In the genomic region with DNA sequence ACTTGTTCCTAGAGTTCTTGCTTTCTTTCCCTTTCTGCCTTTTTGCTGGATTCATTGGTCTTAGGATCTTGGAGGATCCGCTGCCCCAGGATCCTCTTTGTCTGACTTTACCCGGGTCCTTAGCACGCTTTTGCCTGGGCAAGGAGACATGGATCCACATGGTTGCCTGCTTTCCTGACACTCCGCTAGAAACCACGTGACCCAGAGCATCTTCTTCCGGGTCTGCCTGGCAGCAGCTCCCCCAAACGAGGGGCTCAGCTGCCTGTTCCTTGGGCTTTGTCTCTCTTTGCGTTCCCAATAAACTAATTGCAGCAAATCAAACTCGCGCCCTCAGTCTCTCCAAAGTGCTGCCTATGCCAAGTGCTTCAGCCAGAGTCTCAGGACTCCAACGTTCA, we compare ENCODE assay signal across 7 mouse cellular contexts. TPM values are rescaled to one million over a fixed set of nuclear protein-coding genes. Genes with fewer than 3 reads are reported as not detected.
DNase-seq lines count a peak whose midpoint lies in the region; ATAC-seq lines count a peak whose summit lies in the region.

No protein-coding gene starts in this region.

- no peak overlapping the region for H3K9ac ChIP-seq in liver, embryonic 11.5 days (ENCODE audit: low read depth, low read length)
- 0 out of 2 replicates have a peak overlapping the region, but pooled peaks have one; percentile 5 for H3K9ac ChIP-seq in forebrain, embryonic 12.5 days
- H3K9ac ChIP-seq in limb, embryonic 12.5 days (replicated peaks), result peak overlapping the region; percentile 14; the same call in 1 of the 2 replicates

- H3K36me3 ChIP-seq in liver, embryonic 11.5 days (ENCODE audit: control insufficient read depth, insufficient read depth, low read length), result no peaks in the 10 kb centered on the region
- H3K36me3 ChIP-seq in forebrain, embryonic 12.5 days (replicated peaks), result no peaks in the 10 kb centered on the region
- no peaks in the 10 kb centered on the region for H3K36me3 ChIP-seq in limb, embryonic 12.5 days

- H3K27me3 ChIP-seq in liver, embryonic 11.5 days (replicated peaks; ENCODE audit: control insufficient read depth, insufficient read depth, low read length), result peaks cover 21% of the 10 kb centered on the region
- peaks cover 10% of the 10 kb centered on the region; the same call in 1 of the 2 replicates for H3K27me3 ChIP-seq in forebrain, embryonic 12.5 days
- peaks cover 32% of the 10 kb centered on the region for H3K27me3 ChIP-seq in limb, embryonic 12.5 days

- no peaks in the 10 kb centered on the region for H3K4me1 ChIP-seq in liver, embryonic 11.5 days (replicated peaks; ENCODE audit: control insufficient read depth, insufficient read depth, low read length)
- H3K4me1 ChIP-seq in forebrain, embryonic 12.5 days, result peaks cover 12% of the 10 kb centered on the region
- H3K4me1 ChIP-seq in limb, embryonic 12.5 days (replicated peaks), result peaks cover 7% of the 10 kb centered on the region

- no peaks in the 10 kb centered on the region for H3K9me3 ChIP-seq in liver, embryonic 11.5 days (ENCODE audit: control insufficient read depth, low read length)
- no peaks in the 10 kb centered on the region for H3K9me3 ChIP-seq in forebrain, embryonic 12.5 days
- H3K9me3 ChIP-seq in limb, embryonic 12.5 days, result no peaks in the 10 kb centered on the region

- WGBS in liver, embryonic 11.5 days, result 35% methylated on average over 11 of the region's 11 CpGs
- WGBS in forebrain, embryonic 12.5 days, result 39% methylated on average over 11 of the region's 11 CpGs
- 35% methylated on average over 11 of the region's 11 CpGs for WGBS in limb, embryonic 12.5 days

- no peak overlapping the region; the same call in 1 of the 2 replicates for H3K4me3 ChIP-seq in liver, embryonic 11.5 days (ENCODE audit: low read depth, low read length)
- peak overlapping the region; percentile 27 for H3K4me3 ChIP-seq in forebrain, embryonic 12.5 days (replicated peaks)
- H3K4me3 ChIP-seq in limb, embryonic 12.5 days (replicated peaks), result peak overlapping the region; percentile 23

- no peak for ATAC-seq in liver, embryonic 11.5 days (replicated peaks; ENCODE audit: low FRiP score)
- ATAC-seq in forebrain, embryonic 12.5 days (ENCODE audit: low FRiP score), result 0 out of 2 replicates have a peak, but pooled peaks have one; percentile 36
- no peak for ATAC-seq in limb, embryonic 12.5 days (ENCODE audit: insufficient number of reproducible peaks, insufficient read depth, low FRiP score, low TSS enrichment, low read depth)

- peak overlapping the region; percentile 46 for H3K4me2 ChIP-seq in liver, embryonic 11.5 days
- H3K4me2 ChIP-seq in forebrain, embryonic 12.5 days, result peak overlapping the region; percentile 66
- H3K4me2 ChIP-seq in limb, embryonic 12.5 days, result peak overlapping the region; percentile 58

- DNase-seq in liver, embryonic 11.5 days (ENCODE audit: low spot score), result no peak
- DNase-seq in liver, result no peak
- DNase-seq in retina, embryonic 14.5 days (ENCODE audit: low spot score), result peak; percentile 33
- DNase-seq in frontal cortex, adult 2 months (ENCODE audit: extremely low spot score in 1 of 2, low spot score in 1 of 2), result no peak
- no peak for DNase-seq in frontal cortex, postnatal 36 days (ENCODE audit: low spot score in 2 of 2)

- H3K27ac ChIP-seq in liver, embryonic 11.5 days (ENCODE audit: low read depth, low read length), result no peak overlapping the region
- H3K27ac ChIP-seq in forebrain, embryonic 12.5 days, result no peak overlapping the region
- no peak overlapping the region for H3K27ac ChIP-seq in limb, embryonic 12.5 days

RNA-seq across cellular contexts. Expression of gene Krt86, which starts 6.4 kb away (rescaled TPM):
- not detected in 2 replicates for polyA plus RNA-seq in liver, embryonic 11.5 days (2014; fragmentation: Nextera tagmentation; extraction: Ambion mirVana)
- polyA plus RNA-seq in forebrain, embryonic 12.5 days (2016; fragmentation: Nextera tagmentation; extraction: Ambion mirVana), result not detected in 2 replicates
- polyA plus RNA-seq in limb, embryonic 12.5 days (2016; fragmentation: Nextera tagmentation; extraction: Ambion mirVana), result not detected in 2 replicates
- polyA plus RNA-seq in frontal cortex, adult 2 months (2012; rRNA removed), result 0.10 TPM in 1 of 2 replicates, not detected in the other

RNA-seq across cellular contexts. Expression of gene Krt83, which starts 11.6 kb away (rescaled TPM):
- not detected in 2 replicates for polyA plus RNA-seq in liver, embryonic 11.5 days (2014; fragmentation: Nextera tagmentation; extraction: Ambion mirVana)
- polyA plus RNA-seq in forebrain, embryonic 12.5 days (2016; fragmentation: Nextera tagmentation; extraction: Ambion mirVana), result not detected in 2 replicates
- polyA plus RNA-seq in limb, embryonic 12.5 days (2016; fragmentation: Nextera tagmentation; extraction: Ambion mirVana), result not detected in 2 replicates
- not detected in 2 replicates for polyA plus RNA-seq in frontal cortex, adult 2 months (2012; rRNA removed)

RNA-seq across cellular contexts. Expression of gene Krt81, which starts 16.1 kb away (rescaled TPM):
- polyA plus RNA-seq in liver, embryonic 11.5 days (2014; fragmentation: Nextera tagmentation; extraction: Ambion mirVana), result not detected in 2 replicates
- polyA plus RNA-seq in forebrain, embryonic 12.5 days (2016; fragmentation: Nextera tagmentation; extraction: Ambion mirVana), result not detected in 2 replicates
- not detected in 2 replicates for polyA plus RNA-seq in limb, embryonic 12.5 days (2016; fragmentation: Nextera tagmentation; extraction: Ambion mirVana)
- polyA plus RNA-seq in frontal cortex, adult 2 months (2012; rRNA removed), result not detected in 2 replicates

RNA-seq across cellular contexts. Expression of gene Krt88, which starts 32.1 kb away (rescaled TPM):
- polyA plus RNA-seq in liver, embryonic 11.5 days (2014; fragmentation: Nextera tagmentation; extraction: Ambion mirVana), result not detected in 2 replicates
- polyA plus RNA-seq in forebrain, embryonic 12.5 days (2016; fragmentation: Nextera tagmentation; extraction: Ambion mirVana), result not detected in 2 replicates
- polyA plus RNA-seq in limb, embryonic 12.5 days (2016; fragmentation: Nextera tagmentation; extraction: Ambion mirVana), result not detected in 2 replicates
- polyA plus RNA-seq in frontal cortex, adult 2 months (2012; rRNA removed), result not detected in 2 replicates

RNA-seq across cellular contexts. Expression of gene Gm49425, which starts 37.4 kb away (rescaled TPM):
- polyA plus RNA-seq in liver, embryonic 11.5 days (2014; fragmentation: Nextera tagmentation; extraction: Ambion mirVana), result not detected in 2 replicates
- not detected in 2 replicates for polyA plus RNA-seq in forebrain, embryonic 12.5 days (2016; fragmentation: Nextera tagmentation; extraction: Ambion mirVana)
- not detected in 2 replicates for polyA plus RNA-seq in limb, embryonic 12.5 days (2016; fragmentation: Nextera tagmentation; extraction: Ambion mirVana)
- polyA plus RNA-seq in frontal cortex, adult 2 months (2012; rRNA removed), result not detected in 2 replicates
